Mouse (Mus musculus): Measurements from ENCODE around the gene Ccrl2. TPM values are rescaled to one million over a fixed set of nuclear protein-coding genes. Genes with fewer than 3 reads are reported as not detected.

Ccrl2 gene
- polyA plus RNA-seq (2014; fragmentation: Illumina TruSeq; extraction: RNeasy Lipid Tissue Mini Kit (QIAGEN cat#74804); ENCODE audit: low read depth, low replicate concordance), result 0.34 TPM

GRCm38 (mm10) chr9:111056798-111057543 is at the start of gene Ccrl2:
TSS of gene Ccrl2 (minus strand) at chr9:111057519.

GRCm38 (mm10) chr9:111019022-111019421 is 38.3 kb downstream of the Ccrl2 start, which contains the start of gene Ltf:
TSS of gene Ltf (plus strand) at chr9:111019271.

Other genes with a start within 250 kb of the Ccrl2 start
- gene Prss44, start 243.5 kb downstream of the Ccrl2 start, polyA plus RNA-seq (2014; fragmentation: Illumina TruSeq; extraction: RNeasy Lipid Tissue Mini Kit (QIAGEN cat#74804); ENCODE audit: low read depth, low replicate concordance), result not detected
- not detected for gene Prss43, start 230.8 kb downstream of the Ccrl2 start, polyA plus RNA-seq (2014; fragmentation: Illumina TruSeq; extraction: RNeasy Lipid Tissue Mini Kit (QIAGEN cat#74804); ENCODE audit: low read depth, low replicate concordance)
- gene Prss45, start 222.9 kb downstream of the Ccrl2 start, polyA plus RNA-seq (2014; fragmentation: Illumina TruSeq; extraction: RNeasy Lipid Tissue Mini Kit (QIAGEN cat#74804); ENCODE audit: low read depth, low replicate concordance), result not detected
- gene Prss46, start 213.0 kb downstream of the Ccrl2 start, polyA plus RNA-seq (2014; fragmentation: Illumina TruSeq; extraction: RNeasy Lipid Tissue Mini Kit (QIAGEN cat#74804); ENCODE audit: low read depth, low replicate concordance), result not detected
- gene Prss50, start 199.6 kb downstream of the Ccrl2 start, polyA plus RNA-seq (2014; fragmentation: Illumina TruSeq; extraction: RNeasy Lipid Tissue Mini Kit (QIAGEN cat#74804); ENCODE audit: low read depth, low replicate concordance), result not detected
- 4.0 TPM for gene Als2cl, start 177.6 kb downstream of the Ccrl2 start, polyA plus RNA-seq (2014; fragmentation: Illumina TruSeq; extraction: RNeasy Lipid Tissue Mini Kit (QIAGEN cat#74804); ENCODE audit: low read depth, low replicate concordance)
- gene Tmie, start 177.4 kb downstream of the Ccrl2 start, polyA plus RNA-seq (2014; fragmentation: Illumina TruSeq; extraction: RNeasy Lipid Tissue Mini Kit (QIAGEN cat#74804); ENCODE audit: low read depth, low replicate concordance), result 9.6 TPM
- gene Fam240a, start 140.7 kb downstream of the Ccrl2 start, polyA plus RNA-seq (2014; fragmentation: Illumina TruSeq; extraction: RNeasy Lipid Tissue Mini Kit (QIAGEN cat#74804); ENCODE audit: low read depth, low replicate concordance), result not detected
- gene Tdgf1, start 111.4 kb downstream of the Ccrl2 start, polyA plus RNA-seq (2014; fragmentation: Illumina TruSeq; extraction: RNeasy Lipid Tissue Mini Kit (QIAGEN cat#74804); ENCODE audit: low read depth, low replicate concordance), result not detected
- not detected for gene Lrrc2, start 106.0 kb downstream of the Ccrl2 start, polyA plus RNA-seq (2014; fragmentation: Illumina TruSeq; extraction: RNeasy Lipid Tissue Mini Kit (QIAGEN cat#74804); ENCODE audit: low read depth, low replicate concordance)
- 38.6 TPM for gene Rtp3, start 66.9 kb downstream of the Ccrl2 start, polyA plus RNA-seq (2014; fragmentation: Illumina TruSeq; extraction: RNeasy Lipid Tissue Mini Kit (QIAGEN cat#74804); ENCODE audit: low read depth, low replicate concordance)
- not detected for gene Ltf, start 38.2 kb downstream of the Ccrl2 start, polyA plus RNA-seq (2014; fragmentation: Illumina TruSeq; extraction: RNeasy Lipid Tissue Mini Kit (QIAGEN cat#74804); ENCODE audit: low read depth, low replicate concordance)
- gene Lrrfip2, start 60.1 kb upstream of the Ccrl2 start, polyA plus RNA-seq (2014; fragmentation: Illumina TruSeq; extraction: RNeasy Lipid Tissue Mini Kit (QIAGEN cat#74804); ENCODE audit: low read depth, low replicate concordance), result 30.3 TPM
- 17.8 TPM for gene Mlh1, start 214.3 kb upstream of the Ccrl2 start, polyA plus RNA-seq (2014; fragmentation: Illumina TruSeq; extraction: RNeasy Lipid Tissue Mini Kit (QIAGEN cat#74804); ENCODE audit: low read depth, low replicate concordance)
- 25.6 TPM for gene Epm2aip1, start 214.4 kb upstream of the Ccrl2 start, polyA plus RNA-seq (2014; fragmentation: Illumina TruSeq; extraction: RNeasy Lipid Tissue Mini Kit (QIAGEN cat#74804); ENCODE audit: low read depth, low replicate concordance)

Measured in liver, adult 10 weeks (tissue).